Mouse (Mus musculus): Measurements from ENCODE around the gene Taf5l. TPM values are rescaled to one million over a fixed set of nuclear protein-coding genes. Genes with fewer than 3 reads are reported as not detected.

Taf5l gene
- 24.3 and 24.5 TPM in 2 replicates for polyA plus RNA-seq (2015; fragmentation: Nextera tagmentation; extraction: Ambion mirVana)

GRCm38 (mm10) chr8:124021237-124022227 lies at the start of gene Taf5l, which contains the start of gene Urb2:
Gene Taf5l (minus strand): TSS chr8:124021397.
Gene Urb2 (plus strand): TSS chr8:124021508.
- Histone ChIP-seq H3K27ac (replicated peaks) (peak within 1 kb of the TSS; percentile 93), H3K4me1 (replicated peaks) (peaks cover 28% of the 10 kb centered on the region), H3K9me3 (no peaks in the 10 kb centered on the region), H3K27me3 (no peaks in the 10 kb centered on the region), H3K4me2 (peak within 1 kb of the TSS; percentile 60), H3K4me3 (peak within 1 kb of the TSS; percentile 64), H3K36me3 (peaks cover 8% of the 10 kb centered on the region), H3K9ac (peak within 1 kb of the TSS; percentile 59)
- ATAC-seq (ENCODE audit: low FRiP score, low read depth): peak; percentile 95
- 2% methylated on average over 73 of the region's 74 CpGs for WGBS

- no peak overlapping the region for H3K9ac ChIP-seq
These were observed 49.4 kb upstream of the Taf5l start for GRCm38 (mm10) chr8:124070363-124071324.

GRCm38 (mm10) chr8:124067059-124067750 lies 46.0 kb upstream of the Taf5l start:
- Histone ChIP-seq H3K36me3 (no peaks in the 10 kb centered on the region), H3K27me3 (no peaks in the 10 kb centered on the region), H3K4me2 (no peak overlapping the region), H3K4me1 (replicated peaks) (peaks cover 25% of the 10 kb centered on the region), H3K4me3 (no peak overlapping the region), H3K27ac (replicated peaks) (no peak overlapping the region), H3K9ac (no peak overlapping the region), H3K9me3 (no peaks in the 10 kb centered on the region)
- ATAC-seq (ENCODE audit: low FRiP score, low read depth): no peak
- WGBS: 73% methylated on average over 4 of the region's 4 CpGs

More at GRCm38 (mm10) chr8:124070363-124071324, 49.4 kb upstream of the Taf5l start:
- WGBS: 20% methylated on average over 18 of the region's 18 CpGs
- H3K36me3 ChIP-seq: no peaks in the 10 kb centered on the region
- H3K27ac ChIP-seq (replicated peaks): peak overlapping the region; percentile 68
- ATAC-seq (ENCODE audit: low FRiP score, low read depth): peak; percentile 80
- peaks cover 25% of the 10 kb centered on the region for H3K4me1 ChIP-seq (replicated peaks)
- H3K4me2 ChIP-seq: peak overlapping the region; percentile 30
- no peaks in the 10 kb centered on the region for H3K27me3 ChIP-seq
- no peak overlapping the region for H3K4me3 ChIP-seq
- no peaks in the 10 kb centered on the region for H3K9me3 ChIP-seq

GRCm38 (mm10) chr8:124066325-124067058 lies 45.3 kb upstream of the Taf5l start:
- WGBS: 68% methylated on average over 4 of the region's 4 CpGs

GRCm38 (mm10) chr8:124056832-124057655 lies 35.8 kb upstream of the Taf5l start:
- no peaks in the 10 kb centered on the region for H3K27me3 ChIP-seq
- H3K36me3 ChIP-seq: no peaks in the 10 kb centered on the region
- H3K27ac ChIP-seq (replicated peaks): no peak overlapping the region
- no peak overlapping the region for H3K4me2 ChIP-seq
- no peak for ATAC-seq (ENCODE audit: low FRiP score, low read depth)
- H3K9ac ChIP-seq: no peak overlapping the region
- 87% methylated on average over 11 of the region's 11 CpGs for WGBS
- H3K9me3 ChIP-seq: no peaks in the 10 kb centered on the region
- no peak overlapping the region for H3K4me3 ChIP-seq
- H3K4me1 ChIP-seq (replicated peaks): no peaks in the 10 kb centered on the region

More at GRCm38 (mm10) chr8:124066325-124067058, 45.3 kb upstream of the Taf5l start:
- Histone ChIP-seq H3K36me3 (no peaks in the 10 kb centered on the region), H3K27ac (replicated peaks) (no peak overlapping the region), H3K27me3 (no peaks in the 10 kb centered on the region), H3K4me1 (replicated peaks) (peaks cover 24% of the 10 kb centered on the region), H3K4me3 (no peak overlapping the region), H3K4me2 (no peak overlapping the region), H3K9me3 (no peaks in the 10 kb centered on the region), H3K9ac (no peak overlapping the region)
- ATAC-seq (ENCODE audit: low FRiP score, low read depth): no peak

- ATAC-seq (ENCODE audit: low FRiP score, low read depth): no peak
- H3K4me1 ChIP-seq (replicated peaks): no peaks in the 10 kb centered on the region
- 64% methylated on average over 4 of the region's 4 CpGs for WGBS
- no peak overlapping the region for H3K27ac ChIP-seq (replicated peaks)
- H3K4me3 ChIP-seq: no peak overlapping the region
- H3K4me2 ChIP-seq: no peak overlapping the region
- no peaks in the 10 kb centered on the region for H3K9me3 ChIP-seq
- no peaks in the 10 kb centered on the region for H3K27me3 ChIP-seq
- no peak overlapping the region for H3K9ac ChIP-seq
- peaks cover 8% of the 10 kb centered on the region; the same call in 1 of the 2 replicates for H3K36me3 ChIP-seq
These were observed 31.4 kb upstream of the Taf5l start for GRCm38 (mm10) chr8:124052568-124052967.

- peak; percentile 56; the same call in 1 of the 2 replicates for ATAC-seq (ENCODE audit: low FRiP score, low read depth)
- no peak overlapping the region for H3K27ac ChIP-seq (replicated peaks)
- no peaks in the 10 kb centered on the region for H3K9me3 ChIP-seq
- no peaks in the 10 kb centered on the region for H3K4me1 ChIP-seq (replicated peaks)
- no peak overlapping the region for H3K9ac ChIP-seq
- WGBS: 17% methylated on average over 3 of the region's 3 CpGs
- H3K4me2 ChIP-seq: no peak overlapping the region
- H3K36me3 ChIP-seq: peaks cover 9% of the 10 kb centered on the region; the same call in 1 of the 2 replicates
- no peak overlapping the region for H3K4me3 ChIP-seq
- no peaks in the 10 kb centered on the region for H3K27me3 ChIP-seq
These were observed 30.9 kb upstream of the Taf5l start for GRCm38 (mm10) chr8:124052110-124052509.

- peaks cover 34% of the 10 kb centered on the region; the same call in 1 of the 2 replicates for H3K36me3 ChIP-seq
- no peak overlapping the region for H3K9ac ChIP-seq
- H3K27ac ChIP-seq (replicated peaks): no peak overlapping the region
- no peak for ATAC-seq (ENCODE audit: low FRiP score, low read depth)
- no peak overlapping the region for H3K4me3 ChIP-seq
- H3K4me2 ChIP-seq: no peak overlapping the region
- 87% methylated on average over 8 of the region's 8 CpGs for WGBS
- H3K9me3 ChIP-seq: no peaks in the 10 kb centered on the region
- no peaks in the 10 kb centered on the region for H3K4me1 ChIP-seq (replicated peaks)
- H3K27me3 ChIP-seq: no peaks in the 10 kb centered on the region
These were observed 24.7 kb upstream of the Taf5l start for GRCm38 (mm10) chr8:124045856-124046255.

GRCm38 (mm10) chr8:124044931-124045330 lies 23.7 kb upstream of the Taf5l start:
- Histone ChIP-seq H3K4me2 (no peak overlapping the region), H3K4me1 (replicated peaks) (no peaks in the 10 kb centered on the region), H3K4me3 (no peak overlapping the region), H3K27me3 (no peaks in the 10 kb centered on the region), H3K36me3 (peaks cover 38% of the 10 kb centered on the region), H3K27ac (replicated peaks) (no peak overlapping the region), H3K9me3 (no peaks in the 10 kb centered on the region), H3K9ac (no peak overlapping the region)
- 94% methylated on average over 12 of the region's 12 CpGs for WGBS
- ATAC-seq (ENCODE audit: low FRiP score, low read depth): no peak

GRCm38 (mm10) chr8:124044421-124044820 lies 23.2 kb upstream of the Taf5l start:
- Histone ChIP-seq H3K4me3 (no peak overlapping the region), H3K4me2 (no peak overlapping the region), H3K9ac (no peak overlapping the region), H3K4me1 (replicated peaks) (no peaks in the 10 kb centered on the region), H3K27me3 (no peaks in the 10 kb centered on the region), H3K27ac (replicated peaks) (no peak overlapping the region), H3K36me3 (peaks cover 38% of the 10 kb centered on the region), H3K9me3 (no peaks in the 10 kb centered on the region)
- ATAC-seq (ENCODE audit: low FRiP score, low read depth): no peak
- 96% methylated on average over 5 of the region's 5 CpGs for WGBS

Measured in hindbrain, embryonic 15.5 days (tissue).